Mouse (Mus musculus) heart, postnatal 0 days (tissue): ENCODE measurements around the gene OR5BS1P. TPM values are rescaled to one million over a fixed set of nuclear protein-coding genes. Genes with fewer than 3 reads are reported as not detected.

Experiments used
- ATAC-seq: fragments of 200-750 bp; cut with Nextera tagmentation; 2 replicates; pipeline ENCODE4 v1.8.0; 2017; ENCODE audit warnings: low read depth, moderate number of reproducible peaks, moderate library complexity; ENCODE audit not compliant: insufficient read depth
- DNase-seq: peaks from one replicate; pipeline ENCODE4 v3.0.0-alpha.2; 2016; ENCODE audit warnings: low spot score
- H3K27ac ChIP-seq: fragments of 300-500 bp; sonication (generic); 2 replicates; pipeline ENCODE4 v1.5.1; 2014; ENCODE audit warnings: low read depth, mild to moderate bottlenecking
- H3K27me3 ChIP-seq: fragments of 300-500 bp; sonication (generic); 2 replicates; pipeline ENCODE4 v1.6.1; 2014; ENCODE audit warnings: low read length, mixed read lengths; ENCODE audit not compliant: control insufficient read depth, insufficient read depth
- H3K36me3 ChIP-seq: fragments of 300-500 bp; sonication (generic); replicated peaks from 2 replicates; pipeline ENCODE4 v1.6.1; 2014; ENCODE audit warnings: low read length, mixed read lengths; ENCODE audit not compliant: control insufficient read depth, insufficient read depth
- H3K4me1 ChIP-seq: fragments of 300-500 bp; sonication (generic); 2 replicates; pipeline ENCODE4 v1.6.1; 2014; ENCODE audit warnings: antibody characterized with exemption; ENCODE audit not compliant: control insufficient read depth, insufficient read depth
- H3K4me2 ChIP-seq: fragments of 300-500 bp; sonication (generic); 2 replicates; pipeline ENCODE4 v1.6.1; 2014; ENCODE audit warnings: low read depth, mild to moderate bottlenecking, low read length, moderate library complexity
- H3K4me3 ChIP-seq: fragments of 300-500 bp; sonication (generic); 2 replicates; pipeline ENCODE4 v1.5.1; 2014; ENCODE audit warnings: low read depth, low read length
- H3K9ac ChIP-seq: fragments of 300-500 bp; sonication (generic); replicated peaks from 2 replicates; pipeline ENCODE4 v1.6.1; 2014; ENCODE audit warnings: low read depth, low read length, mixed read lengths
- H3K9me3 ChIP-seq: fragments of 300-500 bp; sonication (generic); replicated peaks from 2 replicates; pipeline ENCODE4 v1.6.1; 2016; ENCODE audit warnings: low read length; ENCODE audit not compliant: control insufficient read depth
- CTCF ChIP-seq: IDR thresholded peaks from 2 replicates; pipeline ENCODE4 v1.5.1; 2016; ENCODE audit warnings: antibody characterized with exemption, control low read depth, low read depth
- EP300 ChIP-seq: IDR thresholded peaks from 2 replicates; pipeline ENCODE4 v1.6.1; 2016; ENCODE audit warnings: antibody characterized with exemption, low read depth
- WGBS: fragments of 180-500 bp; shearing (Covaris S2); extraction: QIAGEN DNeasy Blood & Tissue Kit; methylation state at CpG from one replicate; pipeline ENCODE4 v1.1.7; 2014; 5-methylcytosine and 5-hydroxymethylcytosine counted together
- polyA plus RNA-seq: library from polyadenylated mRNA; unstranded; fragments of >200 nt; fragmentation: Nextera tagmentation; extraction: Ambion mirVana; gene quantifications from 2 replicates; pipeline ENCODE4 v1.2.1, GENCODE M21; 2015
- total RNA-seq: library from RNA; depleted of rRNA; stranded (reverse); fragments of >200 nt; gene quantifications from 2 replicates; pipeline ENCODE4 v1.2.3, GENCODE M21; 2014; ENCODE audit warnings: low replicate concordance

Gene OR5BS1P
- total and polyA plus RNA-seq, 2 experiments from 2014 or later, result not detected

DNA sequence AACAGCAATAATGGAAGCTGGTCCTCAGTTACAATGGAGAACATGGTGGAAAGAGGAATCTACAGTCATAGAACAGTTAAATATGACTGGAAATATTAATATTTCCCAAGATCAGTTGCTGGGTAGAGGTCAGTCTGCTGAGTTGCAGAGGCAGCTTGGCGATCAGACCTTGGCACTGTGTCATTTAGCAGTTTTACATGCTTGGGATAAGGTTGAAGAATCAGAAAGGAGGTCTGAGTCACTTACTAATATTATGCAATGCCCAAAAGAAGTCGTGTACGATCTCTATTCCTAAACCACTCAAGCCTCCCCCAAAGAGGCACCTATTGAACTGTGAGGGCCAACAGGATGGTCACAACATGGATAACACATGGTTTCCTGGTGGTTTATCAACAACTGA is 25.1 kb upstream of the OR5BS1P start:
- no peaks in the 10 kb centered on the region for H3K36me3 ChIP-seq
- H3K27me3 ChIP-seq, result no peaks in the 10 kb centered on the region
- H3K4me2 ChIP-seq, result no peak overlapping the region
- TF ChIP-seq EP300 (no peak), CTCF (no peak)
- no peak for DNase-seq
- H3K9me3 ChIP-seq, result no peaks in the 10 kb centered on the region
- no peaks in the 10 kb centered on the region for H3K4me1 ChIP-seq
- no peak for ATAC-seq
- no peak overlapping the region for H3K27ac ChIP-seq
- no peak overlapping the region for H3K4me3 ChIP-seq
- H3K9ac ChIP-seq, result no peak overlapping the region
- WGBS, result 63% methylated on average over 3 of the region's 3 CpGs

DNA sequence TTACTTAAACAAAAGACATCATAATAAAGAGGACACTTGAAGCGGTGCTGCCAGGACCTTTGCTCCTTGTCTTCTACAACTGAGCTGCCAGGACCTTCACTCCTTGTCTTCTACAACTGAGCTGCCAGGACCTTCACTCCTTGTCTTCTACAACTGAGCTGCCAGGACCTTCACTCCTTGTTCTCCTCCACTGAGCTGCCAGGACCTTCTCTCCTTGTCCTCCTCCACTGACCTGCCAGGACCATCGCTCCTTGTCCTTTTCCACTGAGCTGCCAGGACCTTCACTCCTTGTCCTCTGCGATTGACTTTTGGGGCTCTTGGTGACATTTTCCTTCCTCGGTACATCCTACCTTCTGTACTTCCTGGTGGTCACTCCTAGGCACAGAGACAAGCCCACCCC is 21.2 kb upstream of the OR5BS1P start:
- no peaks in the 10 kb centered on the region for H3K36me3 ChIP-seq
- 59% methylated on average over 4 of the region's 4 CpGs for WGBS
- TF ChIP-seq EP300 (no peak), CTCF (no peak)
- H3K27me3 ChIP-seq, result no peaks in the 10 kb centered on the region
- no peak for DNase-seq
- no peak overlapping the region for H3K4me2 ChIP-seq
- no peaks in the 10 kb centered on the region for H3K4me1 ChIP-seq
- no peak for ATAC-seq
- H3K9me3 ChIP-seq, result no peaks in the 10 kb centered on the region
- H3K9ac ChIP-seq, result no peak overlapping the region
- no peak overlapping the region for H3K27ac ChIP-seq
- no peak overlapping the region for H3K4me3 ChIP-seq

DNA sequence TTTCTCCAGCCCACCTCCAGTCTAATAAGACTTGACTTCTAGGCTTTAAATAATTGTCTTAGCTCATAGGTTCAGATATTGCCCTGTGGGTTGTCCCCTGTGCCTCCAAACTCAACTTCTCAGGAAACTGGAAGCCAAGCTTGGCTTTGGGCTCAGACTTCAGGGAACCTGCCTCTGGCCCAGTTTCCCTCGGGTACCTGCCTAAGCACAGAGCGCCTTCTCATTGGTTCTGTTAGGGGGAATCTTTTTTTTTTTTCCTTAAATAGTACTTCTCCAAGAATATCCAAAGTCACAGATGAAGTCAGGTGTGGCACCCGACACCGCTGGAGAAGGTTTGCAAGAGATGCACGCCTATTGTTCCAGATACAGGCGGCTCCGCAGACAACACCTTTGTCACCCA is 17.4 kb upstream of the OR5BS1P start, which contains the start of gene Olfr281:
Gene Olfr281 (plus strand): TSS at position 301 of the 400 bp plus-strand sequence.
- no peak within 1 kb of the TSS for H3K27ac ChIP-seq
- no peaks in the 10 kb centered on the region for H3K27me3 ChIP-seq
- H3K4me3 ChIP-seq, result no peak within 1 kb of the TSS
- no peak within 1 kb of the TSS for H3K4me2 ChIP-seq
- ATAC-seq (no peak), DNase-seq (no peak)
- TF ChIP-seq EP300 (no peak), CTCF (no peak)
- H3K9me3 ChIP-seq, result no peaks in the 10 kb centered on the region
- WGBS, result 92% methylated on average over 7 of the region's 7 CpGs
- H3K9ac ChIP-seq, result no peak within 1 kb of the TSS
- H3K36me3 ChIP-seq, result no peaks in the 10 kb centered on the region
- H3K4me1 ChIP-seq, result no peaks in the 10 kb centered on the region

DNA sequence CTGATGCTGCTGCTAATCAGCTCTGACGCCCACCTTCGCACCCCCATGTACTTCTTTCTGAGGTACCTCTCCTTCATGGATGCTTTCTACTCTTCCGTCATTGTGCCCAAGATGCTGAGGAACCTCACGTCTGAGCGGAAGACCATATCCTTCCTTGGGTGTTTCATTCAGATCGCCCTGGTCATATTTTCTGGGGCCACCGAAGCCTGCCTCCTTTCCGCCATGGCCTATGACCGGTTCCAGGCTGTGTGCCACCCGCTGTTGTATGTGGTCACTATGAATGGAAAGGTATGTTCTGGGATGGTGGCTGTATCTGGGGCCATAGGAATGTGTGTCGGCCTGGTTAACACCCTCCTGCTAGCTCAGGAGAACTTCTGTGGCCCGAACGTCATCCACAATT is 1.8 kb downstream of the OR5BS1P start:
- no peak for ATAC-seq
- no peak overlapping the region for H3K4me2 ChIP-seq
- no peak overlapping the region for H3K9ac ChIP-seq
- 84% methylated on average over 13 of the region's 13 CpGs for WGBS
- no peaks in the 10 kb centered on the region for H3K36me3 ChIP-seq
- H3K4me1 ChIP-seq, result no peaks in the 10 kb centered on the region
- H3K27me3 ChIP-seq, result no peaks in the 10 kb centered on the region
- DNase-seq, result no peak
- H3K4me3 ChIP-seq, result no peak overlapping the region
- H3K27ac ChIP-seq, result no peak overlapping the region
- TF ChIP-seq EP300 (no peak), CTCF (no peak)
- H3K9me3 ChIP-seq, result no peaks in the 10 kb centered on the region

DNA sequence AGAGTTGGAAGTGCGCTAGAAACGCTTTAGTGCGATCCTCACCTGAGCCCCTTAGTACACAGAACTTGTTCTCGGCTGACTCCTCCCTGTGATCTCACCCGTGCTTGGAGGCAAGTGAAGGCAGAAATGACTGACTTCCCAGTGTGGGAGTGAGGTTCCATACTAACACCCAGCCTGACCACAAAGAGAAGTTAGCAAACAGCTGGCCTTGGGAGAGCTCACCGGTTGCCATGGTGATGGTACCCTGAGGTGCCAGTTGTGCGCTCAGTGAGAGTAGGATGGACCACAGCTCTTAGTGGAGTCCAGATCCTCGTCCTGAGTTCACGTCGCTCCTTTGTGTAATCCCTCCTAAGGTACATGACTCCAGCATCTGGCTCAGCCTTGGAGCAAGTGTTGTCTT is 5.3 kb downstream of the OR5BS1P start:
- TF ChIP-seq EP300, result no peak
- no peak for TF ChIP-seq CTCF
- DNase-seq (no peak), ATAC-seq (no peak)
- H3K36me3 ChIP-seq, result no peaks in the 10 kb centered on the region
- H3K4me2 ChIP-seq, result no peak overlapping the region
- H3K27ac ChIP-seq, result no peak overlapping the region
- no peak overlapping the region for H3K9ac ChIP-seq
- 82% methylated on average over 10 of the region's 10 CpGs for WGBS
- H3K4me1 ChIP-seq, result no peaks in the 10 kb centered on the region
- no peaks in the 10 kb centered on the region for H3K9me3 ChIP-seq
- H3K4me3 ChIP-seq, result no peak overlapping the region
- no peaks in the 10 kb centered on the region for H3K27me3 ChIP-seq

DNA sequence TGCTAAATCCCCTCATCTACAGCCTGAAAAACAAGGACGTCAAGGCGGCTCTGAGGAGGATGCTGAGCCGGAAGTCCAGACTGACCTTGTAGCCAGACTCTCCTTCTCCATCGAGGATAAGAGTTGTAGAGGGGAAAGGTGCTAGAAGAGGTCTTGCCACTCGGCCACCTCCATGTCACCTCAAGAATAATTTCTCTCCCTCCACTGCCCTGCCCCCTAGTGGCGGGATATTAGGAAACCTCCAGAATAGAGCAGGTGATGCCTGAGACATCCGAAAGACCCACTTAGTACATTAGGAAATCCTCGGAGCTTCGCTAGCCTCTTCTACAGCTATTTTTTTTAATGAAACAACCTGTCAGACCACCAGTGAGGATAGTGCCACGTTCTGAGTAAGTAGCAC is 5.7 kb downstream of the OR5BS1P start:
- TF ChIP-seq CTCF, result peak; percentile 46
- no peak for TF ChIP-seq EP300
- H3K4me3 ChIP-seq, result no peak overlapping the region
- 47% methylated on average over 10 of the region's 10 CpGs for WGBS
- no peaks in the 10 kb centered on the region for H3K36me3 ChIP-seq
- H3K9me3 ChIP-seq, result no peaks in the 10 kb centered on the region
- DNase-seq (no peak), ATAC-seq (no peak)
- H3K27ac ChIP-seq, result no peak overlapping the region
- H3K4me2 ChIP-seq, result no peak overlapping the region
- no peaks in the 10 kb centered on the region for H3K4me1 ChIP-seq
- H3K9ac ChIP-seq, result no peak overlapping the region
- H3K27me3 ChIP-seq, result no peaks in the 10 kb centered on the region
